Mouse (Mus musculus) lung, postnatal 0 days (tissue): ENCODE results near the gene Scin. TPM values are rescaled to one million over a fixed set of nuclear protein-coding genes. Genes with fewer than 3 reads are reported as not detected.

Experiments
- ATAC-seq: fragments of 200-750 bp; cut with Nextera tagmentation; 2 replicates; pipeline ENCODE4 v1.8.0; 2017; ENCODE audit warnings: moderate library complexity
- DNase-seq: peaks from one replicate; pipeline ENCODE4 v3.0.0-alpha.2; 2016; ENCODE audit warnings: low spot score
- H3K27ac ChIP-seq: fragments of 300-500 bp; sonication (generic); 2 replicates; pipeline ENCODE4 v1.5.1; 2014; ENCODE audit warnings: antibody characterized with exemption, mild to moderate bottlenecking, low read length, mixed read lengths
- H3K27me3 ChIP-seq: fragments of 300-500 bp; sonication (generic); replicated peaks from 2 replicates; pipeline ENCODE4 v1.6.1; 2014; ENCODE audit warnings: low read length, mixed read lengths; ENCODE audit not compliant: insufficient read depth
- H3K36me3 ChIP-seq: fragments of 300-500 bp; sonication (generic); 2 replicates; pipeline ENCODE4 v1.6.1; 2014; ENCODE audit warnings: low read length, mixed read lengths; ENCODE audit not compliant: insufficient read depth
- H3K4me1 ChIP-seq: fragments of 300-500 bp; sonication (generic); 2 replicates; pipeline ENCODE4 v1.6.1; 2014; ENCODE audit warnings: antibody characterized with exemption, low read depth, low read length, mixed read lengths; ENCODE audit not compliant: insufficient read depth
- H3K4me2 ChIP-seq: fragments of 300-500 bp; sonication (generic); replicated peaks from 2 replicates; pipeline ENCODE4 v1.6.1; 2014; ENCODE audit warnings: low read depth, mild to moderate bottlenecking, low read length, moderate library complexity, mixed read lengths
- H3K4me3 ChIP-seq: fragments of 300-500 bp; sonication (generic); 2 replicates; pipeline ENCODE4 v1.5.1; 2014; ENCODE audit warnings: low read depth, low read length
- H3K9ac ChIP-seq: fragments of 300-500 bp; sonication (generic); replicated peaks from 2 replicates; pipeline ENCODE4 v1.6.1; 2014; ENCODE audit warnings: low read depth, mild to moderate bottlenecking
- H3K9me3 ChIP-seq: fragments of 300-500 bp; sonication (generic); 2 replicates; pipeline ENCODE4 v1.6.1; 2016; ENCODE audit warnings: low read length, mixed read lengths
- CTCF ChIP-seq: IDR thresholded peaks from 2 replicates; pipeline ENCODE4 v1.5.1; 2016; ENCODE audit warnings: antibody characterized with exemption, mild to moderate bottlenecking
- EP300 ChIP-seq: IDR thresholded peaks from 2 replicates; pipeline ENCODE4 v1.6.1; 2016; ENCODE audit warnings: antibody characterized with exemption, mild to moderate bottlenecking, control low read depth
- whole genome bisulfite sequencing: fragments of 180-500 bp; shearing (Covaris S2); extraction: QIAGEN DNeasy Blood & Tissue Kit; methylation state at CpG from one replicate; pipeline ENCODE4 v1.1.7; 2014; 5-methylcytosine and 5-hydroxymethylcytosine counted together
- polyA plus RNA-seq: library from polyadenylated mRNA; unstranded; fragments of >200 nt; fragmentation: Nextera tagmentation; extraction: Ambion mirVana; gene quantifications from 2 replicates; pipeline ENCODE4 v1.2.1, GENCODE M21; 2015

Scin gene
- polyA plus RNA-seq, 1 experiment from 2014 or later = 0.51 TPM

- Histone ChIP-seq H3K4me2 (no peak overlapping the region), H3K36me3 (no peaks in the 10 kb centered on the region), H3K27me3 (no peaks in the 10 kb centered on the region), H3K4me1 (no peaks in the 10 kb centered on the region), H3K9ac (no peak overlapping the region), H3K4me3 (no peak overlapping the region), H3K9me3 (no peaks in the 10 kb centered on the region), H3K27ac (no peak overlapping the region)
- DNase-seq (no peak), ATAC-seq (no peak)
- TF ChIP-seq CTCF (no peak), EP300 (no peak)
- 91% methylated on average over 4 of the region's 4 CpGs for WGBS
Measured at GRCm38 (mm10) chr12:40114883-40115282, 19.1 kb downstream of the Scin start.

GRCm38 (mm10) chr12:40114020-40114419 is 20.0 kb downstream of the Scin start:
- WGBS = 71% methylated on average over 3 of the region's 3 CpGs
- Histone ChIP-seq H3K27me3 (no peaks in the 10 kb centered on the region), H3K4me3 (no peak overlapping the region), H3K4me1 (no peaks in the 10 kb centered on the region), H3K9ac (no peak overlapping the region), H3K9me3 (no peaks in the 10 kb centered on the region), H3K4me2 (no peak overlapping the region), H3K27ac (no peak overlapping the region), H3K36me3 (no peaks in the 10 kb centered on the region)
- DNase-seq (no peak), ATAC-seq (no peak)
- TF ChIP-seq CTCF (no peak), EP300 (no peak)

GRCm38 (mm10) chr12:40113605-40114004 is 20.4 kb downstream of the Scin start:
- H3K4me1 ChIP-seq = no peaks in the 10 kb centered on the region
- no peaks in the 10 kb centered on the region for H3K9me3 ChIP-seq
- H3K4me2 ChIP-seq = no peak overlapping the region
- no peak overlapping the region for H3K9ac ChIP-seq
- no peak overlapping the region for H3K27ac ChIP-seq
- H3K4me3 ChIP-seq = no peak overlapping the region
- no peak for DNase-seq
- no peak for TF ChIP-seq CTCF
- TF ChIP-seq EP300 = no peak
- ATAC-seq = no peak
- 63% methylated on average over 2 of the region's 2 CpGs for WGBS
- H3K27me3 ChIP-seq = no peaks in the 10 kb centered on the region
- no peaks in the 10 kb centered on the region for H3K36me3 ChIP-seq

GRCm38 (mm10) chr12:40109227-40109626 is 24.8 kb downstream of the Scin start:
- H3K9me3 ChIP-seq = no peaks in the 10 kb centered on the region
- WGBS = 77% methylated on average over 1 of the region's 1 CpGs
- H3K4me2 ChIP-seq = no peak overlapping the region
- ATAC-seq (no peak), DNase-seq (no peak)
- no peak overlapping the region for H3K9ac ChIP-seq
- H3K4me1 ChIP-seq = no peaks in the 10 kb centered on the region
- H3K36me3 ChIP-seq = no peaks in the 10 kb centered on the region
- no peak overlapping the region for H3K4me3 ChIP-seq
- no peaks in the 10 kb centered on the region for H3K27me3 ChIP-seq
- TF ChIP-seq EP300 (no peak), CTCF (no peak)
- H3K27ac ChIP-seq = no peak overlapping the region

GRCm38 (mm10) chr12:40108143-40108542 is 25.9 kb downstream of the Scin start:
- no peak for ATAC-seq
- Histone ChIP-seq H3K4me3 (no peak overlapping the region), H3K9ac (no peak overlapping the region), H3K27me3 (no peaks in the 10 kb centered on the region), H3K4me1 (no peaks in the 10 kb centered on the region), H3K4me2 (no peak overlapping the region), H3K36me3 (no peaks in the 10 kb centered on the region), H3K27ac (no peak overlapping the region), H3K9me3 (no peaks in the 10 kb centered on the region)
- no peak for TF ChIP-seq CTCF
- TF ChIP-seq EP300 = no peak
- 44% methylated on average over 2 of the region's 2 CpGs for WGBS
- DNase-seq = no peak

GRCm38 (mm10) chr12:40106874-40107273 is 27.2 kb downstream of the Scin start:
- H3K27ac ChIP-seq = no peak overlapping the region
- H3K36me3 ChIP-seq = no peaks in the 10 kb centered on the region
- H3K27me3 ChIP-seq = no peaks in the 10 kb centered on the region
- no peaks in the 10 kb centered on the region for H3K4me1 ChIP-seq
- no peak for DNase-seq
- no peak overlapping the region for H3K4me3 ChIP-seq
- no peak for ATAC-seq
- TF ChIP-seq CTCF = no peak
- no peak for TF ChIP-seq EP300
- H3K9me3 ChIP-seq = no peaks in the 10 kb centered on the region
- H3K9ac ChIP-seq = no peak overlapping the region
- no peak overlapping the region for H3K4me2 ChIP-seq
- WGBS = 27% methylated on average over 5 of the region's 5 CpGs

- no peak overlapping the region for H3K4me2 ChIP-seq
- no peaks in the 10 kb centered on the region for H3K27me3 ChIP-seq
- H3K4me1 ChIP-seq = no peaks in the 10 kb centered on the region
- no peak overlapping the region for H3K4me3 ChIP-seq
- H3K27ac ChIP-seq = no peak overlapping the region
- no peak for DNase-seq
- 53% methylated on average over 2 of the region's 2 CpGs for WGBS
- H3K36me3 ChIP-seq = no peaks in the 10 kb centered on the region
- H3K9ac ChIP-seq = no peak overlapping the region
- no peak for ATAC-seq
- no peaks in the 10 kb centered on the region for H3K9me3 ChIP-seq
- TF ChIP-seq EP300 (no peak), CTCF (no peak)
Measured at GRCm38 (mm10) chr12:40104750-40105149, 29.3 kb downstream of the Scin start.
